Mouse (Mus musculus) embryonic facial prominence, embryonic 13.5 days (tissue): Measurements from ENCODE around the gene Il6st. TPM values are rescaled to one million over a fixed set of nuclear protein-coding genes. Genes with fewer than 3 reads are reported as not detected.

ENCODE experiments used
- ATAC-seq: fragments of 200-750 bp; cut with Nextera tagmentation; 2 replicates; pipeline ENCODE4 v1.8.0; 2017; ENCODE audit warnings: low read depth; ENCODE audit not compliant: insufficient number of reproducible peaks, insufficient read depth, low FRiP score, low TSS enrichment
- H3K27ac ChIP-seq: fragments of 300-500 bp; sonication (generic); 2 replicates; pipeline ENCODE4 v1.5.1; 2015; ENCODE audit warnings: moderate library complexity, mild to moderate bottlenecking, inconsistent platforms
- H3K27me3 ChIP-seq: fragments of 300-500 bp; sonication (generic); 2 replicates; pipeline ENCODE4 v1.6.1; 2015; ENCODE audit warnings: mild to moderate bottlenecking, inconsistent platforms
- H3K36me3 ChIP-seq: fragments of 300-500 bp; sonication (generic); 2 replicates; pipeline ENCODE4 v1.6.1; 2015; ENCODE audit warnings: mild to moderate bottlenecking, inconsistent platforms
- H3K4me1 ChIP-seq: fragments of 300-500 bp; sonication (generic); 2 replicates; pipeline ENCODE4 v1.6.1; 2015; ENCODE audit warnings: inconsistent platforms
- H3K4me2 ChIP-seq: fragments of 300-500 bp; sonication (generic); 2 replicates; pipeline ENCODE4 v1.6.1; 2015; ENCODE audit warnings: moderate library complexity, mild to moderate bottlenecking, inconsistent platforms
- H3K4me3 ChIP-seq: fragments of 300-500 bp; sonication (generic); 2 replicates; pipeline ENCODE4 v1.5.1; 2015; ENCODE audit warnings: mild to moderate bottlenecking, inconsistent platforms
- H3K9ac ChIP-seq: fragments of 300-500 bp; sonication (generic); 2 replicates; pipeline ENCODE4 v1.6.1; 2015; ENCODE audit warnings: mild to moderate bottlenecking, inconsistent platforms
- H3K9me3 ChIP-seq: fragments of 300-500 bp; sonication (generic); 2 replicates; pipeline ENCODE4 v1.6.1; 2016; ENCODE audit warnings: inconsistent platforms
- WGBS: fragments of 180-500 bp; shearing (Covaris S2); methylation state at CpG from one replicate; pipeline ENCODE4 v1.1.7; 2015; ENCODE audit warnings: mixed read lengths; 5-methylcytosine and 5-hydroxymethylcytosine counted together
- polyA plus RNA-seq: library from polyadenylated mRNA; unstranded; fragments of >200 nt; fragmentation: Nextera tagmentation; extraction: Ambion mirVana; gene quantifications from 2 replicates; pipeline ENCODE4 v1.2.1, GENCODE M21; 2015

Il6st gene
- polyA plus RNA-seq, 1 experiment from 2014 or later, result 28.1 TPM

GRCm38 (mm10) chr13:112457366-112457765, 6.5 kb upstream of the Il6st start:
- 59% methylated on average over 6 of the region's 6 CpGs for WGBS
- H3K9me3 ChIP-seq, result no peaks in the 10 kb centered on the region
- H3K27me3 ChIP-seq, result no peaks in the 10 kb centered on the region
- no peak overlapping the region for H3K4me2 ChIP-seq
- no peaks in the 10 kb centered on the region for H3K36me3 ChIP-seq
- ATAC-seq, result no peak
- no peaks in the 10 kb centered on the region for H3K4me1 ChIP-seq
- H3K27ac ChIP-seq, result no peak overlapping the region
- H3K4me3 ChIP-seq, result no peak overlapping the region
- no peak overlapping the region for H3K9ac ChIP-seq

GRCm38 (mm10) chr13:112458016-112458415, 5.9 kb upstream of the Il6st start:
- no peak for ATAC-seq
- H3K4me2 ChIP-seq, result no peak overlapping the region
- no peak overlapping the region for H3K9ac ChIP-seq
- no peaks in the 10 kb centered on the region for H3K36me3 ChIP-seq
- H3K4me3 ChIP-seq, result no peak overlapping the region
- H3K27me3 ChIP-seq, result no peaks in the 10 kb centered on the region
- no peak overlapping the region for H3K27ac ChIP-seq
- H3K9me3 ChIP-seq, result no peaks in the 10 kb centered on the region
- 70% methylated on average over 4 of the region's 4 CpGs for WGBS
- peaks cover under 1% of the 10 kb centered on the region; the same call in 1 of the 2 replicates for H3K4me1 ChIP-seq

DNA sequence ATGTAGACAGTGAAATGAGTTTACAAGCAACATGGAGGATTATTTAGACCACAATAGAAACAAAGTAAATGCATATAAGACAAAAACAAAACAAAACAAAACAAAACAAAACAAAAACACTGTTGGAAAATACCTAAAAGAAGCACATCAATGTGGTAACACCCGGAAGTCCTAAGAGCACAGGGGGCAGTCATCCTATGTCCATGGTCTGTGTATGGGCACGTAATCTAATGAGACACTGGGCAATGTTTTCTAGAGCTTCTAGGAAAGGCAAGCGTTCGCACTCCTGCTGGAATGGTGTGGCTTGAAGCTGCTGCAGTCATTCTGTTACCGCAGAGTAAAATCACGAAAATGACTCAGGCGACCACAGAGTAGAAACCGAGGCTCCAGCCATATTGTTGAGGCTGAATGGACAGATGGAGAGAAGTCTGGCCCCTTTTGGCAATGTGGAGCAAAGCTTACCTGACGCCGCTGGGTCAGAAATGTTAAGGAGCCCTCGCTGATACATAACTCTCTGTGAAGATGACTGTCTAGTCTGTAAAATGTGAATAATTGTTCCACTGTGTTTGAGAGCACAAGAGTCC, 5.3 kb upstream of the Il6st start:
- no peaks in the 10 kb centered on the region for H3K27me3 ChIP-seq
- no peaks in the 10 kb centered on the region for H3K9me3 ChIP-seq
- no peak overlapping the region for H3K27ac ChIP-seq
- no peak for ATAC-seq
- no peak overlapping the region for H3K9ac ChIP-seq
- H3K4me1 ChIP-seq, result peaks cover 6% of the 10 kb centered on the region; the same call in 1 of the 2 replicates
- 90% methylated on average over 11 of the region's 11 CpGs for WGBS
- no peaks in the 10 kb centered on the region for H3K36me3 ChIP-seq
- H3K4me3 ChIP-seq, result no peak overlapping the region
- H3K4me2 ChIP-seq, result no peak overlapping the region

- Histone ChIP-seq H3K4me3 (no peak overlapping the region), H3K9ac (no peak overlapping the region), H3K9me3 (no peaks in the 10 kb centered on the region), H3K36me3 (no peaks in the 10 kb centered on the region), H3K4me1 (peaks cover 8% of the 10 kb centered on the region; the same call in 1 of the 2 replicates), H3K4me2 (no peak overlapping the region), H3K27me3 (no peaks in the 10 kb centered on the region), H3K27ac (no peak overlapping the region)
- WGBS, result 85% methylated on average over 6 of the region's 6 CpGs
- ATAC-seq, result no peak
Observed at GRCm38 (mm10) chr13:112459956-112460355, 3.9 kb upstream of the Il6st start.

DNA sequence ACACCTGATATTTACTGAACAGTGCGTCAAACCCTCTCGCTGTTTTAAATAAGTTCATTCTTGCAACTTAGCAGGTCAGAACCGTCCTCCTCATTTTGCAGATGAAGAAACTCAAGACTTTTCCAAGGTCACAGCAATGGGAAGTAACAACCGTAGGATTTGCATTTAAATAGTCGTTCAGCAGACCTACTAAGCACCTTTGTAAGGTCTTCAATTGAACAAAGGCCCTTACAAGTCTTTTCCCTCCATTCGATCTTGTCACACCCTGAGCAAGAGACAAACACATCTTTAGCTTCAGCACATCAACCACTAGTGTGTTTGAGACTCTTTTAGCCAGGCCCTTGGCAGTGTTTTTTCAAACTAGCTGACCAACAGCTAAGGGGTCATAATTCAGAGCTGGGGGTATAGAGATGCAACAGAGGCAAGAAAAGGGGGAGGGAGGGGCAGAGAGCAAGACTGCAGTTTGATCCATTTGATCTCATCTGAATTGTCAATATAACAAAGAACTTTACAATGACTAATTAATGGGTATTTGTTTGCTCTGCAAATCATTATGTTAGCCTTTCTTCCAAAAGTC, 1.4 kb upstream of the Il6st start:
- Histone ChIP-seq H3K9me3 (no peaks in the 10 kb centered on the region), H3K9ac (no peak overlapping the region), H3K4me3 (no peak overlapping the region), H3K36me3 (no peaks in the 10 kb centered on the region), H3K4me2 (no peak overlapping the region), H3K27ac (no peak overlapping the region), H3K4me1 (peaks cover 26% of the 10 kb centered on the region), H3K27me3 (no peaks in the 10 kb centered on the region)
- ATAC-seq, result no peak
- 60% methylated on average over 6 of the region's 6 CpGs for WGBS

DNA sequence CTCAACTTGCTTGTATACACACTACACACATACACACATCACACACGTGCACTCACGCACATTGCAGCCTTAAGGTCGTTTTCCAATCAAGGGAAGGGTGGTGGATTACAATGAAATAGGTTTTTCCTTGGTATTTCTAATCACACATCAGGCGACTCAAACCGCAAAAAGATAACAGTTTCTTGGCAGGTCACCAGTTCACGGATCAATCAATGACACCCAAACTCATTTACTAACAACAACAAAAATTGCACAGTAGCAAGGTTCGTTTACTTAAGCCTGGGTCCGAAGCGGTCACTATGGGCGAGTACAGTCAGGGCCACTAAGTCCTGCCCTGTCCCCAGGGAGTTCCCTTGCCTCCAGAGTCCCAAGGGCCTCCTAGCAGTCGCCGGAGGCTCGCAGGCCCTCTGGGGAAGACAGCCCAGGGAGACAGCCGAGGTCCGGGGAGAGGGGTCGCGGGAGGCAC, 500 bp upstream of the Il6st start:
- WGBS, result 4% methylated on average over 17 of the region's 17 CpGs
- ATAC-seq, result peak; percentile 70; the same call in 1 of the 2 replicates

GRCm38 (mm10) chr13:112464626-112465287, 887 bp downstream of the Il6st start:
- H3K9me3 ChIP-seq, result no peaks in the 10 kb centered on the region
- H3K36me3 ChIP-seq, result no peaks in the 10 kb centered on the region
- H3K4me2 ChIP-seq, result peak overlapping the region; percentile 91
- no peaks in the 10 kb centered on the region for H3K27me3 ChIP-seq
- no peak for ATAC-seq
- peak overlapping the region; percentile 89 for H3K4me3 ChIP-seq
- 3% methylated on average over 18 of the region's 18 CpGs for WGBS
- peak overlapping the region; percentile 92 for H3K9ac ChIP-seq
- peak overlapping the region; percentile 82 for H3K27ac ChIP-seq
- H3K4me1 ChIP-seq, result peaks cover 26% of the 10 kb centered on the region

More for the DNA sequence above, 500 bp upstream of the Il6st start:
- Histone ChIP-seq H3K27me3 (no peaks in the 10 kb centered on the region), H3K4me3 (peak overlapping the region; percentile 89), H3K36me3 (no peaks in the 10 kb centered on the region), H3K27ac (peak overlapping the region; percentile 82), H3K4me2 (peak overlapping the region; percentile 91), H3K9ac (peak overlapping the region; percentile 92), H3K9me3 (no peaks in the 10 kb centered on the region), H3K4me1 (peaks cover 26% of the 10 kb centered on the region)

GRCm38 (mm10) chr13:112465585-112465984, 1.7 kb downstream of the Il6st start:
- 50% methylated on average over 2 of the region's 2 CpGs for WGBS
- Histone ChIP-seq H3K36me3 (no peaks in the 10 kb centered on the region), H3K9me3 (no peaks in the 10 kb centered on the region), H3K27me3 (no peaks in the 10 kb centered on the region), H3K27ac (no peak overlapping the region), H3K4me1 (peaks cover 30% of the 10 kb centered on the region), H3K4me2 (peak overlapping the region; percentile 91), H3K9ac (peak overlapping the region; percentile 49; the same call in 1 of the 2 replicates), H3K4me3 (peak overlapping the region; percentile 89)
- no peak for ATAC-seq

- Histone ChIP-seq H3K9ac (no peak overlapping the region), H3K27me3 (no peaks in the 10 kb centered on the region), H3K4me1 (peaks cover 31% of the 10 kb centered on the region), H3K4me2 (peak overlapping the region; percentile 91), H3K4me3 (peak overlapping the region; percentile 89; the same call in 1 of the 2 replicates), H3K27ac (no peak overlapping the region), H3K9me3 (no peaks in the 10 kb centered on the region), H3K36me3 (no peaks in the 10 kb centered on the region)
- ATAC-seq, result no peak
- WGBS, result 76% methylated on average over 19 of the region's 19 CpGs
Observed at GRCm38 (mm10) chr13:112466136-112466945, 2.5 kb downstream of the Il6st start.

DNA sequence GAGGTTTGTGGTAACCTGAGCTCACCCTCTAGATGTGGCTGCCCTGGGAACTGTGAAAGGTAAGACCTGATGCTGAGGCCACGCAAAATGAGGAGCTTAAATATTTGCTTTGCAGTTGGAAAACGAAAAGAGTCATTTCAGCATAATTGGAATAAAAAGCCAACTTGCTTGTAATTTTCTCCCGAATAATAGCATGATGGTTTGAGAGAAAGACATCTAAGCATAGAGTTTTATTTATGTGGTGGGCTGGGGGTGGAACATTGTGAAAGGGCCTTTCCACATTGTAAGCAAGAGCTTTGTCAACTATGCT, 3.0 kb downstream of the Il6st start:
- Histone ChIP-seq H3K4me2 (peak overlapping the region; percentile 91; the same call in 1 of the 2 replicates), H3K36me3 (no peaks in the 10 kb centered on the region), H3K27me3 (no peaks in the 10 kb centered on the region), H3K4me1 (peaks cover 31% of the 10 kb centered on the region), H3K9me3 (no peaks in the 10 kb centered on the region), H3K9ac (no peak overlapping the region), H3K4me3 (no peak overlapping the region), H3K27ac (no peak overlapping the region)
- WGBS, result 63% methylated on average over 3 of the region's 3 CpGs
- ATAC-seq, result no peak

DNA sequence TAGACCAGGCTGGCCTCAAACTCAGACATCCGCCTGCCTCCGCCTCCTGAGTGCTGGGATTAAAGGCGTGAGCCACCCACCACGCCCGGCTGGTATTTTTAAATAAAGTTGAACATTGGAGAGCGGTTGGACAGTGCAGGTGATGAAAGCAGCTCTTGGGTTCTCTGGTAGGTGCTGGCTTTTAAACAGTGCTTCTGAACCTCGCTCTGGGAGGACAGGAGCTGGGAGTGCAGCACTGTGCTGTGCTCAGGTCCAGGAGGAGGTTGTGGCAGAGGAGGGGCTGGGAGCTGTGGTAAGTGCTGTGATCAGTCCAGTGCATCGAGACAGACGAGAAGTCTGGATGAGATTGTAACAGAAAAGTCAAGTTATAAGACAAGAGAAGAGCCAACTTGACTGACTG, 3.5 kb downstream of the Il6st start:
- H3K9me3 ChIP-seq, result no peaks in the 10 kb centered on the region
- peaks cover 31% of the 10 kb centered on the region for H3K4me1 ChIP-seq
- no peak for ATAC-seq
- H3K4me3 ChIP-seq, result no peak overlapping the region
- H3K9ac ChIP-seq, result no peak overlapping the region
- H3K27ac ChIP-seq, result no peak overlapping the region
- H3K4me2 ChIP-seq, result no peak overlapping the region
- WGBS, result 92% methylated on average over 9 of the region's 9 CpGs
- no peaks in the 10 kb centered on the region for H3K27me3 ChIP-seq
- no peaks in the 10 kb centered on the region for H3K36me3 ChIP-seq
